Mouse (Mus musculus): ENCODE results near the gene Olfr102. TPM values are rescaled to one million over a fixed set of nuclear protein-coding genes. Genes with fewer than 3 reads are reported as not detected.

Olfr102 gene
- polyA plus RNA-seq, 1 experiment from 2014 or later: not detected

DNA sequence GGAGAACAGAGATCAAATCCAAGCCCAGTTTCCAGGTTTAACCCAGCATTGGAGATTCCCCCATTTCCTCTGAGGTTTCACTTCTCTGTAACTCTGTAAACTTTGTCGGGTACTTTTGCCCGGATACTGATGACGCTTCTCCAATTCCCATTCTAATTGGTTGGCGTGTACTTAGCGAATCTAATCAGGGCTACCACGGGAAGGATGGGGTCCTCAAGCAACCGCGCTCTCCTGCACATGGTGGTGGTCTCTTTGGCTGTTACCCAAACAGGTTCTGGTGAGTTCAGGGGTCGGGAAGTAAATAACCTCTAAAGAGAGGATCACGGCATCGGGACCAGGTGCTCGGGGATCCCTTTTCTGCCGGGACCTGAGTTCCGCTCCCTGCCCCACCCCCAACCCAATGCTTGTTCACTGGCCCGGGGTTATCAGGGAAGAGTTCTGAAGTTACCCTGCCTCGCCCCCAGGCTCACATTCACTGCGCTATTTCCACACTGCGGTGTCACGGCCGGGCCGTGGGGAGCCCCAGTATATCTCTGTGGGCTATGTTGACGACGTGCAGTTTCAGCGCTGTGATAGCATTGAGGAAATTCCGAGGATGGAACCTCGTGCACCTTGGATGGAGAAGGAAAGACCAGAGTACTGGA is 46.7 kb downstream of the Olfr102 start, which contains the start of gene H2-M3:
Gene H2-M3, plus strand, starts transcription at position 163 of the 644 bp plus-strand sequence.
- 2% methylated on average over 26 of the region's 26 CpGs for WGBS (ENCODE audit: insufficient replicate concordance)
- peak; percentile 76 for ATAC-seq (ENCODE audit: insufficient read depth)
- Histone ChIP-seq H3K4me1 (replicated peaks) (no peaks in the 10 kb centered on the region; the same call in 1 of the 2 replicates), H3K4me3 (replicated peaks) (peak within 1 kb of the TSS; percentile 61), H3K27me3 (no peaks in the 10 kb centered on the region), H3K36me3 (replicated peaks) (no peaks in the 10 kb centered on the region), H3K9me3 (replicated peaks) (no peaks in the 10 kb centered on the region), H3K9ac (no peak within 1 kb of the TSS), H3K4me2 (peak within 1 kb of the TSS; percentile 77), H3K27ac (replicated peaks) (no peak within 1 kb of the TSS)

GRCm38 (mm10) chr17:37263626-37264025 is 53.2 kb downstream of the Olfr102 start, which contains the start of gene Olfr98:
Gene Olfr98, minus strand, starts transcription at chr17:37263749.
- Histone ChIP-seq H3K27ac (replicated peaks) (no peak within 1 kb of the TSS), H3K27me3 (no peaks in the 10 kb centered on the region), H3K9ac (no peak within 1 kb of the TSS), H3K36me3 (replicated peaks) (no peaks in the 10 kb centered on the region), H3K4me3 (replicated peaks) (no peak within 1 kb of the TSS), H3K9me3 (replicated peaks) (no peaks in the 10 kb centered on the region), H3K4me1 (replicated peaks) (no peaks in the 10 kb centered on the region), H3K4me2 (no peak within 1 kb of the TSS)
- ATAC-seq (ENCODE audit: insufficient read depth): no peak
- 48% methylated on average over 1 of the region's 1 CpGs for WGBS (ENCODE audit: insufficient replicate concordance)

Other genes starting within 250 kb of the Olfr102 start
- gene Olfr90, start 228.6 kb downstream of the Olfr102 start, polyA plus RNA-seq (2015; fragmentation: Nextera tagmentation; extraction: Ambion mirVana): not detected in 2 replicates
- not detected in 2 replicates for gene Olfr91, start 218.8 kb downstream of the Olfr102 start, polyA plus RNA-seq (2015; fragmentation: Nextera tagmentation; extraction: Ambion mirVana)
- gene Olfr92, start 197.0 kb downstream of the Olfr102 start, polyA plus RNA-seq (2015; fragmentation: Nextera tagmentation; extraction: Ambion mirVana): not detected in 2 replicates
- gene Olfr93, start 155.6 kb downstream of the Olfr102 start, polyA plus RNA-seq (2015; fragmentation: Nextera tagmentation; extraction: Ambion mirVana): not detected in 2 replicates
- not detected in 2 replicates for gene Ubd, start 123.2 kb downstream of the Olfr102 start, polyA plus RNA-seq (2015; fragmentation: Nextera tagmentation; extraction: Ambion mirVana)
- gene Olfr94, start 116.1 kb downstream of the Olfr102 start, polyA plus RNA-seq (2015; fragmentation: Nextera tagmentation; extraction: Ambion mirVana): not detected in 2 replicates
- gene Olfr95, start 103.9 kb downstream of the Olfr102 start, polyA plus RNA-seq (2015; fragmentation: Nextera tagmentation; extraction: Ambion mirVana): not detected in 2 replicates
- not detected in 2 replicates for gene Olfr96, start 96.9 kb downstream of the Olfr102 start, polyA plus RNA-seq (2015; fragmentation: Nextera tagmentation; extraction: Ambion mirVana)
- gene Olfr97, start 79.7 kb downstream of the Olfr102 start, polyA plus RNA-seq (2015; fragmentation: Nextera tagmentation; extraction: Ambion mirVana): not detected in 2 replicates
- not detected in 2 replicates for gene Olfr98, start 53.3 kb downstream of the Olfr102 start, polyA plus RNA-seq (2015; fragmentation: Nextera tagmentation; extraction: Ambion mirVana)
- gene H2-M3, start 46.8 kb downstream of the Olfr102 start, polyA plus RNA-seq (2015; fragmentation: Nextera tagmentation; extraction: Ambion mirVana): 2.0 TPM in 2 replicates
- not detected in 2 replicates for gene Olfr99, start 33.6 kb downstream of the Olfr102 start, polyA plus RNA-seq (2015; fragmentation: Nextera tagmentation; extraction: Ambion mirVana)
- not detected in 2 replicates for gene Olfr101, start 12.7 kb downstream of the Olfr102 start, polyA plus RNA-seq (2015; fragmentation: Nextera tagmentation; extraction: Ambion mirVana)
- gene Olfr103, start 22.6 kb upstream of the Olfr102 start, polyA plus RNA-seq (2015; fragmentation: Nextera tagmentation; extraction: Ambion mirVana): not detected in 2 replicates
- gene Olfr104-ps, start 42.5 kb upstream of the Olfr102 start, polyA plus RNA-seq (2015; fragmentation: Nextera tagmentation; extraction: Ambion mirVana): not detected in 2 replicates
- gene Olfr105-ps, start 62.0 kb upstream of the Olfr102 start, polyA plus RNA-seq (2015; fragmentation: Nextera tagmentation; extraction: Ambion mirVana): not detected in 2 replicates
- not detected in 2 replicates for gene Olfr106-ps, start 73.3 kb upstream of the Olfr102 start, polyA plus RNA-seq (2015; fragmentation: Nextera tagmentation; extraction: Ambion mirVana)
- gene Olfr107, start 82.2 kb upstream of the Olfr102 start, polyA plus RNA-seq (2015; fragmentation: Nextera tagmentation; extraction: Ambion mirVana): not detected in 2 replicates
- not detected in 2 replicates for gene Olfr108, start 128.4 kb upstream of the Olfr102 start, polyA plus RNA-seq (2015; fragmentation: Nextera tagmentation; extraction: Ambion mirVana)
- not detected in 2 replicates for gene Olfr109, start 141.9 kb upstream of the Olfr102 start, polyA plus RNA-seq (2015; fragmentation: Nextera tagmentation; extraction: Ambion mirVana)
- gene H2-M2, start 166.5 kb upstream of the Olfr102 start, polyA plus RNA-seq (2015; fragmentation: Nextera tagmentation; extraction: Ambion mirVana): not detected in 2 replicates
- gene Olfr110, start 175.4 kb upstream of the Olfr102 start, polyA plus RNA-seq (2015; fragmentation: Nextera tagmentation; extraction: Ambion mirVana): not detected in 2 replicates
- gene Olfr111, start 191.0 kb upstream of the Olfr102 start, polyA plus RNA-seq (2015; fragmentation: Nextera tagmentation; extraction: Ambion mirVana): not detected in 2 replicates